In the genomic region with DNA sequence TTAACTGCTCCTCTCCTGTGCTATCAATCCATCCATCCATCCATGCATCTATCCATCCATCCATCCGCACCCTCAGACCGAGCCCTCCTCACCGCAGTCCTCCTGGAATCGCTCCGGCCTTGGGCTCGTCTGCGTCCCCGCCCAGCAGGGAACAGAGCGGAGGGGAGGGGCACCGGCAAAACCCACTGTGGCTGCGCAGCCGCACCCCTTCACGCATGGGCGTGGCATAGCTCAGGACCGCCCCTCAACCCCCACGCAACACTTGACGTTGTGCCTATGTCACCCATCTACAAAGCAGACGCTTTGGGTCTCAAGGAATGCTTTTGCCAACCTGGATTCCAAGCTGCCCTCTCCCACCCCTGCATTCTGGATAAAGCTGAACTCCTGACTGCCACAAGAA, we compare ENCODE assay signal across 8 mouse cellular contexts. TPM values are rescaled to one million over a fixed set of nuclear protein-coding genes. Genes with fewer than 3 reads are reported as not detected.
DNase-seq lines count a peak whose midpoint lies in the region; ATAC-seq and TF ChIP-seq lines count a peak whose summit lies in the region.

A gene (minus strand): TSS at position 137 of the 400 bp plus-strand sequence.

- TF ChIP-seq POLR2A in CH12.LX (IDR thresholded peaks at IDR 0.05; ENCODE audit: low read depth, low read length), result no peak

- no peaks in the 10 kb centered on the region for H3K79me2 ChIP-seq in CH12.LX (replicated peaks; ENCODE audit: control insufficient read depth, extremely low read depth, insufficient read depth, poor library complexity, severe bottlenecking)

- H3K4me2 ChIP-seq in CH12.LX (ENCODE audit: insufficient read depth, low read depth, poor library complexity, severe bottlenecking), result no peak within 1 kb of the TSS
- peak within 1 kb of the TSS; percentile 93 for H3K4me2 ChIP-seq in forebrain, embryonic 13.5 days
- H3K4me2 ChIP-seq in heart, embryonic 16.5 days (ENCODE audit: low read depth, low read length), result peak within 1 kb of the TSS; percentile 40
- peak within 1 kb of the TSS; percentile 48 for H3K4me2 ChIP-seq in liver, embryonic 14.5 days (ENCODE audit: low read depth)
- H3K4me2 ChIP-seq in neural tube, embryonic 11.5 days (ENCODE audit: low read depth), result peak within 1 kb of the TSS; percentile 99
- H3K4me2 ChIP-seq in stomach, embryonic 16.5 days (ENCODE audit: low read depth, low read length), result peak within 1 kb of the TSS; percentile 49

- H3K9ac ChIP-seq in CH12.LX (ENCODE audit: insufficient read depth, low read depth), result no peak within 1 kb of the TSS
- H3K9ac ChIP-seq in forebrain, embryonic 13.5 days, result peak within 1 kb of the TSS; percentile 85
- H3K9ac ChIP-seq in heart, embryonic 16.5 days (ENCODE audit: low read length), result no peak within 1 kb of the TSS
- H3K9ac ChIP-seq in liver, embryonic 14.5 days (replicated peaks), result no peak within 1 kb of the TSS; the same call in 1 of the 2 replicates
- H3K9ac ChIP-seq in neural tube, embryonic 11.5 days (ENCODE audit: low read length), result peak within 1 kb of the TSS; percentile 54
- H3K9ac ChIP-seq in stomach, embryonic 16.5 days (ENCODE audit: low read length), result peak within 1 kb of the TSS; percentile 83

- H3K27ac ChIP-seq in CH12.LX (ENCODE audit: insufficient read depth, low read depth), result no peak within 1 kb of the TSS
- H3K27ac ChIP-seq in forebrain, embryonic 13.5 days, result peak within 1 kb of the TSS; percentile 54; the same call in 1 of the 2 replicates
- H3K27ac ChIP-seq in heart, embryonic 16.5 days (ENCODE audit: low read length), result no peak within 1 kb of the TSS
- H3K27ac ChIP-seq in liver, embryonic 14.5 days, result no peak within 1 kb of the TSS
- H3K27ac ChIP-seq in neural tube, embryonic 11.5 days (ENCODE audit: low read depth, low read length), result no peak within 1 kb of the TSS
- H3K27ac ChIP-seq in stomach, embryonic 16.5 days (ENCODE audit: low read length), result no peak within 1 kb of the TSS

- H3K36me3 ChIP-seq in CH12.LX (replicated peaks in 1 of 2; ENCODE audit: control insufficient read depth in 1 of 2, insufficient read depth in 1 of 2, low read length in 1 of 2), result peaks cover 37 to 53% of the 10 kb centered on the region in 2 experiments
- peaks cover 50% of the 10 kb centered on the region for H3K36me3 ChIP-seq in forebrain, embryonic 13.5 days (ENCODE audit: poor library complexity, severe bottlenecking)
- H3K36me3 ChIP-seq in heart, embryonic 16.5 days (ENCODE audit: control insufficient read depth, insufficient read depth), result peaks cover 5% of the 10 kb centered on the region; the same call in 1 of the 2 replicates
- H3K36me3 ChIP-seq in liver, embryonic 14.5 days (replicated peaks; ENCODE audit: control insufficient read depth, insufficient read depth, low read depth), result peaks cover 17% of the 10 kb centered on the region
- peaks cover 8% of the 10 kb centered on the region for H3K36me3 ChIP-seq in neural tube, embryonic 11.5 days (ENCODE audit: control insufficient read depth, insufficient read depth, low read length)
- peaks cover 7% of the 10 kb centered on the region; the same call in 1 of the 2 replicates for H3K36me3 ChIP-seq in stomach, embryonic 16.5 days (ENCODE audit: control insufficient read depth, insufficient read depth, low read length)

- no peak for TF ChIP-seq CTCF in CH12.LX (conservative IDR thresholded peaks at IDR 0.05 in 1 of 2, IDR thresholded peaks at IDR 0.05 in 1 of 2; ENCODE audit: low read depth in 2 of 2, low read length in 2 of 2)
- no peak for TF ChIP-seq CTCF in liver, embryonic 14.5 days (IDR thresholded peaks at IDR 0.05; ENCODE audit: low read depth)

- dilution Hi-C loops in CH12.LX (cut with MboI; ENCODE audit: extremely low pct_ligation_motif_present, extremely low pct_unique_long_range_greater_than_20kb, low sequenced_read_pairs), result no loop called here

- TF ChIP-seq EP300 in CH12.LX (IDR thresholded peaks at IDR 0.05; ENCODE audit: low read length), result no peak
- TF ChIP-seq EP300 in liver, embryonic 14.5 days (IDR thresholded peaks at IDR 0.05; ENCODE audit: low read depth), result no peak

- in situ Hi-C loops in CH12.LX (cut with MboI; ENCODE audit: low pct_ligation_motif_present, low pct_unique_long_range_greater_than_20kb, low sequenced_read_pairs), result loop anchor here (5.0 kb wide), 1 partner anchor 64 kb away; no protein-coding TSS in a partner anchor

- H3K9me3 ChIP-seq in CH12.LX (replicated peaks; ENCODE audit: low read length), result no peaks in the 10 kb centered on the region
- no peaks in the 10 kb centered on the region for H3K9me3 ChIP-seq in forebrain, embryonic 13.5 days (replicated peaks)
- H3K9me3 ChIP-seq in heart, embryonic 16.5 days (replicated peaks; ENCODE audit: control insufficient read depth, low read length), result no peaks in the 10 kb centered on the region
- H3K9me3 ChIP-seq in liver, embryonic 14.5 days (ENCODE audit: control insufficient read depth, low read length), result no peaks in the 10 kb centered on the region
- no peaks in the 10 kb centered on the region for H3K9me3 ChIP-seq in neural tube, embryonic 11.5 days (ENCODE audit: control insufficient read depth, low read length)
- H3K9me3 ChIP-seq in stomach, embryonic 16.5 days (replicated peaks; ENCODE audit: control insufficient read depth, low read length), result no peaks in the 10 kb centered on the region

- WGBS in forebrain, embryonic 13.5 days, result 2% methylated on average over 18 of the region's 18 CpGs
- 3% methylated on average over 18 of the region's 18 CpGs for WGBS in heart, embryonic 16.5 days
- WGBS in liver, embryonic 14.5 days (ENCODE audit: insufficient replicate concordance), result 4% methylated on average over 18 of the region's 18 CpGs
- WGBS in neural tube, embryonic 11.5 days, result under 1% methylated on average over 18 of the region's 18 CpGs
- under 1% methylated on average over 18 of the region's 18 CpGs for WGBS in stomach, embryonic 16.5 days

- no peak within 1 kb of the TSS for H3K4me3 ChIP-seq in CH12.LX (replicated peaks in 1 of 3; ENCODE audit: low read depth in 2 of 3, low read length in 2 of 3, poor library complexity in 1 of 3)
- peak within 1 kb of the TSS; percentile 61 for H3K4me3 ChIP-seq in forebrain, embryonic 13.5 days
- peak within 1 kb of the TSS; percentile 5; the same call in 1 of the 2 replicates for H3K4me3 ChIP-seq in heart, embryonic 16.5 days (ENCODE audit: low read length)
- no peak within 1 kb of the TSS for H3K4me3 ChIP-seq in liver, embryonic 14.5 days (ENCODE audit: insufficient read depth in 1 of 2, low read depth in 2 of 2, low read length in 2 of 2)
- H3K4me3 ChIP-seq in neural tube, embryonic 11.5 days (ENCODE audit: low read depth, low read length), result peak within 1 kb of the TSS; percentile 57
- H3K4me3 ChIP-seq in stomach, embryonic 16.5 days (replicated peaks; ENCODE audit: low read length), result peak within 1 kb of the TSS; percentile 75

- ATAC-seq in forebrain, embryonic 13.5 days, result peak; percentile 84
- ATAC-seq in heart, embryonic 16.5 days (replicated peaks; ENCODE audit: extremely low read depth, insufficient read depth, low FRiP score), result 0 out of 2 replicates have a peak, but pooled peaks have one; percentile 18
- ATAC-seq in liver, embryonic 14.5 days (ENCODE audit: insufficient read depth), result peak; percentile 21
- ATAC-seq in neural tube, embryonic 11.5 days (ENCODE audit: insufficient read depth, low FRiP score, low TSS enrichment), result peak; percentile 74
- peak; percentile 71 for ATAC-seq in stomach, embryonic 16.5 days (ENCODE audit: insufficient read depth, low FRiP score)

- H3K4me1 ChIP-seq in CH12.LX (ENCODE audit: control insufficient read depth in 1 of 2, insufficient read depth in 2 of 2), result peaks cover 8 to 45% of the 10 kb centered on the region in 2 experiments
- H3K4me1 ChIP-seq in forebrain, embryonic 13.5 days, result peaks cover 45% of the 10 kb centered on the region
- H3K4me1 ChIP-seq in heart, embryonic 16.5 days (ENCODE audit: control insufficient read depth, insufficient read depth, low read length), result peaks cover 12% of the 10 kb centered on the region; the same call in 1 of the 2 replicates
- H3K4me1 ChIP-seq in liver, embryonic 14.5 days (replicated peaks; ENCODE audit: control insufficient read depth in 2 of 2, insufficient read depth in 2 of 2, low read length in 1 of 2), result peaks cover 11 to 13% of the 10 kb centered on the region in 2 experiments
- H3K4me1 ChIP-seq in neural tube, embryonic 11.5 days (ENCODE audit: control insufficient read depth, insufficient read depth, low read length), result peaks cover 20% of the 10 kb centered on the region
- peaks cover 23% of the 10 kb centered on the region for H3K4me1 ChIP-seq in stomach, embryonic 16.5 days (ENCODE audit: control insufficient read depth, insufficient read depth, low read length)

- TF ChIP-seq RAD21 in CH12.LX (IDR thresholded peaks at IDR 0.05; ENCODE audit: low read depth, low read length), result no peak

- H3K27me3 ChIP-seq in CH12.LX (replicated peaks), result peaks cover 2% of the 10 kb centered on the region
- peaks cover 21% of the 10 kb centered on the region for H3K27me3 ChIP-seq in forebrain, embryonic 13.5 days
- H3K27me3 ChIP-seq in heart, embryonic 16.5 days (ENCODE audit: control insufficient read depth, insufficient read depth, low read length), result peaks cover 13% of the 10 kb centered on the region
- peaks cover 24% of the 10 kb centered on the region for H3K27me3 ChIP-seq in liver, embryonic 14.5 days (ENCODE audit: control insufficient read depth, insufficient read depth, low read length)
- peaks cover 17% of the 10 kb centered on the region for H3K27me3 ChIP-seq in neural tube, embryonic 11.5 days (ENCODE audit: control insufficient read depth, insufficient read depth, low read length)
- no peaks in the 10 kb centered on the region for H3K27me3 ChIP-seq in stomach, embryonic 16.5 days (ENCODE audit: control insufficient read depth, insufficient read depth, low read length)

- no peak for DNase-seq in CH12.LX (ENCODE audit: extremely low read depth)
- peak; percentile 71 for DNase-seq in c-Kit-positive CD71-positive TER-119-negative erythroid progenitor cells, embryonic 14.5 days (ENCODE audit: low read depth)
- peak; percentile 84 to 90 for DNase-seq in kidney, postnatal 25 days
- DNase-seq in liver, embryonic 14.5 days (ENCODE audit: low read depth in 3 of 3, low spot score in 3 of 3), result peak; percentile 50 to 60 (median 55)
- peak; percentile 88 for DNase-seq in neural tube, embryonic 11.5 days (ENCODE audit: low spot score)

TF ChIP-seq in CH12.LX, 34 proteins besides CTCF, POLR2A, EP300 and RAD21 (continues in another document):
- TF ChIP-seq SIN3A (IDR thresholded peaks at IDR 0.05; ENCODE audit: low read length) (no peak), RCOR1 (conservative IDR thresholded peaks at IDR 0.05; ENCODE audit: low read depth, low read length) (no peak)

RNA-seq across cellular contexts. Expression of the gene that starts here (rescaled TPM):
- 25.1 and 30.1 TPM in 2 replicates for total RNA-seq in CH12.LX (2012; rRNA removed)
- 17.7 and 19.7 TPM in 2 replicates for total RNA-seq in CH12.LX (2014; rRNA removed)
- 16.7 and 19.4 TPM in 2 replicates for polyA plus RNA-seq in CH12.LX (2012; ENCODE audit: insufficient read length, low read depth)
- polyA plus RNA-seq in forebrain, embryonic 13.5 days (2015; fragmentation: Nextera tagmentation; extraction: Ambion mirVana), result 38.4 and 40.5 TPM in 2 replicates
- 8.1 and 10.2 TPM in 2 replicates for polyA plus RNA-seq in heart, embryonic 16.5 days (2015; fragmentation: Nextera tagmentation; extraction: Ambion mirVana)
- 4.1 and 5.2 TPM in 2 replicates for polyA plus RNA-seq in liver, embryonic 14.5 days (2012; rRNA removed)
- polyA plus RNA-seq in liver, embryonic 14.5 days (2014; fragmentation: Nextera tagmentation; extraction: Ambion mirVana), result 2.6 and 3.2 TPM in 2 replicates
- polyA plus RNA-seq in neural tube, embryonic 11.5 days (2014; fragmentation: Nextera tagmentation; extraction: Ambion mirVana), result 39.2 and 48.9 TPM in 2 replicates
- polyA plus RNA-seq in stomach, embryonic 16.5 days (2015; fragmentation: Nextera tagmentation; extraction: Ambion mirVana), result 19.2 and 22.8 TPM in 2 replicates

Comparison
In these comparisons a context has a peak if more than half of its experiments do, and no peak if none do; other contexts are left out.
1. H3K4me3 ChIP-seq: peak in forebrain, embryonic 13.5 days (single experiment), heart, embryonic 16.5 days (single experiment), neural tube, embryonic 11.5 days (single experiment) and stomach, embryonic 16.5 days (single experiment); none in CH12.LX (0 of 3) and liver, embryonic 14.5 days (0 of 2).
2. H3K9ac ChIP-seq: peak in forebrain, embryonic 13.5 days (single experiment), neural tube, embryonic 11.5 days (single experiment) and stomach, embryonic 16.5 days (single experiment); none in CH12.LX (single experiment), heart, embryonic 16.5 days (single experiment) and liver, embryonic 14.5 days (single experiment).
3. ATAC-seq: peak in every context shown above with its lines; median percentile 84 in forebrain, embryonic 13.5 days; 74 in neural tube, embryonic 11.5 days; 71 in stomach, embryonic 16.5 days; 21 in liver, embryonic 14.5 days; 18 in heart, embryonic 16.5 days.